Mouse (Mus musculus): ENCODE data around the gene Lig1.
A peak's percentile ranks its signal among the peaks of the same experiment; 100 is the strongest.
"Not testable (repeated sequence)": the region's sequence is repeated elsewhere in the genome, so short reads cannot be mapped to it uniquely, and the experiment has no call there.

The Lig1 gene

DNA sequence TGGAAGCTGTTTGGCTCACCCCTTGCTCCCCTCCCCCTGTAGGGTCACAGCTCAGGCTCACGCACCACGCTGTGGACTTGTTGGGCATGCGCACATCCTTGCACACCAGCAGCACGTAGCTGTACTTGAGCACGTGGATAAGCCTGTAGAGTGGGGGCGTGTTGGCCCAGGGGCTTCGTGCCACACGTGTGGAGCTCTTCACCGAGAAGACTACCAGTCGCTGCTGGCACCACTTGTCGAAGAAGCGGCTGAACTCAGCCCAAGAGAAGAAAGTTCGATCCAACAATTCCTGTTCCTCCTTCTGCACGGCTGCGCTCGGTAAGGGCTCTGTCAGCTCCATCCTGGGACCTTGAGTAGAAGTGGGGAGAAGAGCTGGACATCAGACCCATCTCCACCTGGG is at the start of gene Lig1:
Gene Lig1 (plus strand): TSS at position 203 of the 400 bp plus-strand sequence.
- peak; percentile 67 for DNase-seq (ENCODE audit: low read depth, low spot score)

DNA sequence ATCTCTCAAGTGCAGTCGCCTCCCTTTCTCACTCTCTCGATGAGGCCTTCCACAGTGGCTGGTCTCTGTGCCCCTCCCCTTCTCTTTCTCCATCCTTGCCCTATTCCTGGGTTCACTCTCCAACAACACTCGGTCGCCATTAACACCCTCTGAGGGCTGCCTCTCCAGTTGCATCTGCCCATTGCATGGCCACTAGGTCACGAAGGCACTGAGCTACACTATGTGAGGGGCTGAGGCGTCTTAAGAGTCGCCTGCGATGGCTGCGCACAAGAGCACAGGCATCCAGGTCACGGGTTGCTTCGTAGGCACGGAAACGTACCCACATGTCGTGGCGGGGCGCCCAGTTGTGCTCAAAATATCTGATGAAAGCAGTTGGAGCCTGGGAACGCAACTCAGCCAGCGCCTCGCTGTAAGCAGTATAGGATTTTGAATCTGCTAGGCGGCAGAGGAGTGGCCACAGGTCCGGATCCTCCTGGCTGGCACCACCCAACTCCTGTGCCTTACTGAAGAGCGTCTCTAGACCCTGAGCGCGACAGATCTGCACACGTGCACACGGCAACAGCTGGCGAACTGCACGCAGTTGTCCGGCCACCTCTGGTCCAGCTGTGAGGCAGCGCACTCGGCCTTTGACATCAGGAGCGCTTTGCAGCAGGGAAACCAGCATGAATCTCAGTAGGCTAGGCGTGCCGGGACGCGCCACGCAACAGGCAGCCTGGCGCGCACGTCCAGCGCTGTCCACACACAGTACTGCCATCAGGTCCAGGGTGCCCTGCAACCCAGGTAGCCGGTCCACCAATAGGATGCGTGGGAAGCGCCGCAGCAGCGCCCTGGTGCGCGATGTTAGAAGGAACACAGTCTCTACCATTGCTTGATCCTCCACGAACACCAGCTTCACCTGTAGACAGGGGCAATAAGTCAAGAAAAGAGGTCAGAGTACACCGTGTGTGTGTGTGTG is 16.1 kb upstream of the Lig1 start:
- peak; percentile 27 for DNase-seq (ENCODE audit: low read depth, low spot score)

DNA sequence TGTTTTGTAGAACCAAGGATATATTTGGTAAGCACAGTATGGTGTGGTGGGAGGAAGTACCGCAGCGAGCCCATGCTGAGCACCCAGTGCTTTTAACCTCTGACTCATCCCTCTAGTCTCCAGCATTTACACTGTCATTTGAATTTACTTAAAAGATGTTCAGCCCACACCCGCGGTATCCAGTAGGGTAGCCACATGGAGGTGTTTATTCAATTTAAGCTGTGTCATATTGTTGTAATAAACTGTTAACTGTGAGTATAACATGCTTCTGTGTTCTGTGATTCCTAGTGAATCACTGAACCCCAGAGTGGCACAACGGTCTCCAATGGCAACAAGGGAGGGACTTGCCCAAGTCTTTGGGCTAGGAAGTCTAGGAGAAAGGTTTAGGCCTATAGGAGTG is 13.2 kb upstream of the Lig1 start:
- DNase-seq (ENCODE audit: low read depth, low spot score), result peak; percentile 35

DNA sequence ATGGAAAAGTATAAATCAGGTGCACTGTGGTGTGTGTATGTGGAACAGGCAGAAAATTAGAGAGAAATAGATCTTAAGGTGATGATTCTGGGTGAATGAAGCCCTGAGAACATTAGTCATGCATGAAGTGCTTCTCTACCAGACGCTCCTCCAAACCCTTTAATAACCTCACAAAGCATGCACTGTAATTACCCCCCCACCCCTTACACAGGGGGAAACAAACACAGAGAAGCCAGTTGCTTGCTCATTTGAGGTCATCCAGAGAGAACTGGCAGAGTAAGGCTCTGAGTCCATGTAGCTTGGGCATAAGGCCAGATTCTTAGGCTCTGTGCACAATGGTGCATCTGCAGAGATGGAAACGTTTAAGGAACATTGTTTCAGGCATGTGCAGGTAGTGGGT is 12.7 kb upstream of the Lig1 start:
- no peak for DNase-seq (ENCODE audit: low read depth, low spot score)

DNA sequence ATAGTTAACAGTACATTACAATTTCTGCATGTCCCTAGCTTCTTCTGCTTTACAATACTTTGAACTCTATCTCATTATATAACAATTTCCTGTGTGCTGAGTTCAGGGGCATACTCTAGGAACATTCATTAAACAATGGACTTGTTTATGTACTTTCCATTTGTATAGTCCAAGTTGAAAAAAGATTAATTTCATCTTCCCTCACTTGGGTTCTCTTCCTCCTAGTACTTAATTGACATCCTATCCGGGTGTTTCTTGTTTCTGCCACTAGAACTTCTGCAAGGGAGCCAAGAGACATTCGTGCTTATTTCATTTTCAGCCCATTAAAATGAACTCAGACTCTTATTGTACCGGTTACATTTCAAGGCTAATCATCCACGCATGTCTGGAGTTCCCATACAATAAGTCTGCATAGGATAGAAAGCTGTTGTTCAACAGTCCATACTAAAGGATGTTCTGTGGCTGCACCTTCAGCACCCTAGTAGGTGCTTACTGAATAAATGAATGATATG is 8.3 kb upstream of the Lig1 start:
- no peak for DNase-seq (ENCODE audit: low read depth, low spot score)

DNA sequence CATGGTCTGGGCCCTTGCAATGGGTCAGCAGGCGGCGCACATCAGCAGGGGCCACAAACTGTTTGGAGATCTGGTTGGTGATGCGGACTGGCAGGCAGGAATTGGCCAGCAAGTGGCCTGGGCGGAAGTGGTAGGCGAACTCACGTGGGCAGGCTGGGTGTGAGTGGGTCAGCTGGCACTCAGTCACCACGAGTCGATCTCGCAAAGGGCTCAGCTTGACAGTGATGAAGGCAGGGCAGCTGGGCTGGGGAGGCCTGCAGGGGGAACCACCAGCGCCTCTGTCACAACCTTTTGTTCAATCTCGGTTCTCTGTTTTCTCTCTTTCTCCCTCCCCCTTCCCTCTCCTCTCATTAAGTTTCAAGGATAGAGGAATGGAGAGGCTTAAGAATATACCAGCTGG is 7.7 kb upstream of the Lig1 start:
- DNase-seq (ENCODE audit: low read depth, low spot score), result no peak

DNA sequence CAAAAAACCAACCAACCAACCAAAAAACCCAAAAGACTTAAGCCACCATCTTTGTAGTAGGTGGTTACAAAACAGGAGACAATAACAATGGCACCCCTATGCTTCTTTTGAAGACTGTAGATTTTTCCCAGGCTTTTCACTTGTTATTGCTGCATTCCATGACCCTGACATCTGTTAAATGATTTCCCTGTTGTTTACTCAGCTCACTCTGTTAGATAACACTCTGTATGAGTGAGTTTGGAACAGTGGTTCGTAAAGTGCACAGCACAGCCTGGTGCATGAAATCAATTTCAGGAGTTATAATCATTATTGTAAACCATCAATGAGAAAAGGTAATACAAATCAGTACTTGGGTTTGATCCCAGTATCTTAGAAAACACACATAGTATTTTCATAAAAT is 5.4 kb upstream of the Lig1 start:
- no peak for DNase-seq (ENCODE audit: low read depth, low spot score)

DNA sequence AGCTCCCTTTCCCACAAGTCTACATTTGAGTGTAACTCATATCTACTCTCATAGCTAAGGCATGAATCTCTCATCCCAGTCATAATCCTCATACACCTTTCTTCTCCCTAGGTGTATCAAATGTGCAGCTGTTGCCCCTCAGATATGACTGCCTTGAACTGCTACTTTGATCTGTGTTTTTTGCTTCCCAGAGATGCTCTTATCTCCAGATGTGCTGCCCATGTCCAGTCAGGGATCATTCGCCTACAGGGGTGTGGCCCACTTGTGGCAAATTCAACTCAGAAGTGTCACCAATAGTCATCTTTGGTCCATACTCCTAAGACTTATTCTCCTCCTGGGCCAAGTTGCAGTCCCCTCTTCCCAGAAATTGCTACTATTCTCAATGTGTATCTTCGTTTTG is 750 bp downstream of the Lig1 start:
- DNase-seq (ENCODE audit: low read depth, low spot score), result no peak

DNA sequence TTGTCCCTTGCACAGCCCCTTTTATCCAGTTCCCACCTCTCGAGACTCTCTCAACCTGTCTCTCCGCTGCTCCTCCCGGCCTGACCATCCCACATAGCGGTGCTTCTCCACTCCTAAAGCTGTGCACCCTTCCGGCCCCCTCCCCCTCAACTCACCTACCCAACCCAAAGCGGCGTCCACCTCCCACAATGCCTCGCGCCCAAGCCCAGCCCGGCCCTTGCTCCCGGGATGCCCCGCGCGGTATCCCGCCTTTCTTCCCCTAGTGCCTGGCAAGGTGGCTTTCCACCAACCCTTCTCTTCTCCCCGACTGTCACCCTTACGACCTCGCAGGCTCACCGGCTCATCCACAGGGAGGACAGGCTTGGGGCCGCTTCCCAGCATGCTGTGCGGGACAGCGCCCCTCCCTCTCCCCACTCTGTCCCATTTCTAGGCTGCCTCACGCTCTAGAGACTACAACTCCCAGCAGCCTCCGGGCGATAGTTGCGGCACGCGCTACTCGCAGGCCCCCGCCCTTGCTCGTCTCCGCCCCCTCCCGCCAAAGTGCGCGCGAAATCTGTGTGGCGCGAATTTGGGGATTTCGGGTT is 1.3 kb downstream of the Lig1 start, which contains the start of gene Zswim9:
Gene Zswim9 (minus strand): TSS at position 414 of the 584 bp plus-strand sequence.
- DNase-seq (ENCODE audit: low read depth, low spot score), result peak; percentile 97

DNA sequence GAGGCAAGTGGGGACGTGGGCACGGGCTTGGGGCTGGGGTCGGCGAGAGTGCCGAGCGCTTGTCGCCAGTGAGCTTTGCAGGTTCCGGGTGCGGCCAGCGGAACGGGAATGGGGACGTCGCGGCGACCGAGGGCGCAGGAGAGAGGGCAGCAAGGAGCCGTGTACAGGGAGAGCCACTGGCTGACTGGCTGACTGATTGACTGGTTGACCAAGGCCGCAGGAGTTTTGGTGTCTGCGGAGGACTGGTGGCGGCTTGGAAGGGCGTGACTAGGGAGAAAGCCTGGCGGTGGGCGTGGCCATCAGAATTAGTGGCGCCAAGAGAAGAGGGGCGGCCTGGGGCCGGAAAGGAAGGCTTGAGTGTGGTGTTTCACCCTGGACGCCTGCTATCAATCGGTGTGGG is 1.9 kb downstream of the Lig1 start:
- DNase-seq (ENCODE audit: low read depth, low spot score), result not testable (repeated sequence)

DNA sequence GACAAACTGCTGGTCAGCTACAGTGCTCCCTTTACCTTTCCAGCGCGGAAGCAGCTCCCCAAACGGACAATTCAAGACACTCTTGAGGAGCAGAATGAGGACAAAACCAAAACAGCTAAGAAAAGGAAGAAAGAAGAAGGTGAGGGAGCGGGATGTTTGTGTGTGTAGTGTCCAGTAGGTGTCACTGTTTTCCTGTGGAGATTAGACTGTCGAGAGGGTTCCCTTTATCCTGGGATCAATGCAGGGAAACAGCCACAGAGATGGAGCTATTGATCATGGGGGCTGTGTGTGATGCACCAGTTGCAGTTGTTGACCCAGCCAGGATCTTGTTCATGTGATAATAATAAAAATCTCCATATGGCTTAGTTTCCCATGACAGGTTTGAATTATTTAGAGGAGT is 11.5 kb downstream of the Lig1 start:
- peak; percentile 66 for DNase-seq (ENCODE audit: low read depth, low spot score)

DNA sequence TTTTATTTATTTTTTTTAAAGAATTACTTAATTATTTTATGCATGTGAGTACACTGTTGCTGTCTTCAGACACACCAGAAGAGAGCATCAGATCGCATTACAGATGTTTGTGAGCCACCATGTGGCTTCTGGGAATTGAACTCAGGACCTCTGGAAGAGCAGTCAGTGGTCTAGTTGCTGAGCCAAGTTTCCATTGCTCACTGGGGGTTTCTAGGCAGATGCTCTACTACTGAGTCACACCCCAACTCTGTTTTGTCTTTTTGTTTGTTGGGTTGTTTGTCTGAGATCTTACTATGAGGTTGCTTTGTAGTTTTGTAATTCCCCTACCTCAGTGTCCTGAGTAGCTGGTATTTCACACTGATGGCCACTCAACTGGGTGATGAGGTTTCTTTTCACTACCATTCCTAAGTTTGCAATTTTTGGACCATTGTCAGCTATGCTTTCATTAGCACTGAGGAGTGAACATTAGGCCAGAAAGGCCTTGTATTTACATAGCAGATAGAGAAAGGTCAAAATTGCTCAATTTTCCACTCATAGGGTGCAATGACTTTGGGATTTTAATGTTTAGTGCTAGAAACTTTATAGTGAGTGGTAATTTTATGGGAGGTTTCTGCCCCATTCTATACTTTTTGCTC is 13.1 kb downstream of the Lig1 start:
- DNase-seq (ENCODE audit: low read depth, low spot score), result no peak

DNA sequence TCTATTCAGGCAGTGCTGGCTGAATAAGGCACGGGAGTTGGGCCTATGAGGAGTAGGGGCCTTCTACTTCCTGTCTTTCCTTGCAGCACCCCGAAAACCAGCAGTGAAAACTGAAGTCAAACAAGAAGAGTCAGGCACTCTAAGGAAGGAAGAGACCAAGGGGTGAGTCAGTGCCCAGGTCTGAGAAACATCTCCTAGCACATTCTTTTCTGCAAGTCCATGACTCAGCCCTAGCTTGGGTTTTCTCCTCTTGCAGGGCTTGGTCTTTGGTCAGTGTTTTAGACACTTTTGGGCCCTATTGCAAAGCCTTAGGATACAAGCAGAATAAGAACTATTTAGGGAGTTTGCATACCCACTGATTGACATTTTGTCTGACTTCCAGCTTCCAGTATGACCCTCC is 14.3 kb downstream of the Lig1 start:
- no peak for DNase-seq (ENCODE audit: low read depth, low spot score)

DNA sequence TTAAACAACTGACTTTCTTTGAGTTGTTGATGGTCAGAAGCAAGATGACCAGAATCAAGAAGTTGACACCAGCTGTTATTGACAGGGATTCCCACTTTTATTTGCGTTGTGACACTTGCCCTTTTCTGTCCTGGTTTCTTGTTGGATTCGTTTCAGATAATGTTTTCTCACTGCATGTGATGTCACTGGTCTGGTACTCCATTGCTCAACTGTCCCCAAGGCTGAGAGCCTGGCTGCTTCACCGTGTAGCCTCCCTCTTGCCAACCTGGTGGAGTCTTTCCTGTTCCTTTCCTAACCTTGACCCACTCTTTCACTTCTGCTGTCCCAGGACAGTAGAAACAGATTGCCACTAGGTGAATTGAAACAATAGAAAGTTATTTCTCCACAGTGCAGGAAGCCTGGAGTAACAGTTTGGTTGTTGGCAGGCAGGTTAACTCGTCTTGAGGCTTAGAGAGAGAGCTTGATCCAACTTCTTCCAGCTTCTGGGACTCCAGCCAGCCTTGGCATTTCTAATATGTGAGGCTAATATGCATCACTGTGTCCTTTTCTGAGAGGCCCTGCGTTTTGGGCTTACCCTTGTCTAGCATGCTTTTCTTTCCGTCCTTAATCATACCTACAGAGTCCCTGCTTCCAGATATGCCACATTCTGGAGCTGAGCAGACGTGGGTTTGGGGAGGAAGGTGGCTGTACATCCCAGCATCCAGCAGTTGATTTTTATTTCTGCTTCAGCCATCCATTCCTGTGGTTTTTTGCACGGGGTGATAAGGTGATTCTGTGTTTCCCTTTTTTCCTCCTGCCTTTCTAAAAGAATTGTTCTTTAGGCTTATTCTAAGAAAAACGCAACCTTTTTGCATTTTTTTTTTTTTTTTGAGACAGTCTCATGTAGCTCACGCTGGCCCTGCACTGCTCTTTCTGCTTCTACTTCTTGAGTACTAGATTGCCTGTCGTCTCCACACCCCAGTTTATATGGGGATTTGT is 17.1 kb downstream of the Lig1 start:
- DNase-seq (ENCODE audit: low read depth, low spot score), result no peak

DNA sequence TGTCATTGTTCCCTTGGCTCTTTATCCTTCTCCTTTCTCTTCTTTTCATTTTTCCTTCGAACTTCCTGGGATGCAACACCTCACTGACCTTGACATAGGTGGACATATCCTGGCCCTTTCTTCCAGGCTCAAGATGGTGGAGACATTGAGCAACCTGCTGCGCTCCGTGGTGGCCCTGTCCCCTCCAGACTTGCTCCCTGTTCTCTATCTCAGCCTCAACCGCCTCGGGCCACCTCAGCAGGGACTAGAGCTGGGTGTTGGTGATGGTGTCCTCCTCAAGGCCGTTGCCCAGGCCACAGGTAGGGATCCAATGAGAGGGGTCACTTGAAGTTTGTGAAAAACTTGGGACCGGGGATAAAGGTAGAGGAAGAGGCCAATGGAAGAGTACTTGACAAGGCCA is 18.2 kb downstream of the Lig1 start:
- no peak for DNase-seq (ENCODE audit: low read depth, low spot score)

DNA sequence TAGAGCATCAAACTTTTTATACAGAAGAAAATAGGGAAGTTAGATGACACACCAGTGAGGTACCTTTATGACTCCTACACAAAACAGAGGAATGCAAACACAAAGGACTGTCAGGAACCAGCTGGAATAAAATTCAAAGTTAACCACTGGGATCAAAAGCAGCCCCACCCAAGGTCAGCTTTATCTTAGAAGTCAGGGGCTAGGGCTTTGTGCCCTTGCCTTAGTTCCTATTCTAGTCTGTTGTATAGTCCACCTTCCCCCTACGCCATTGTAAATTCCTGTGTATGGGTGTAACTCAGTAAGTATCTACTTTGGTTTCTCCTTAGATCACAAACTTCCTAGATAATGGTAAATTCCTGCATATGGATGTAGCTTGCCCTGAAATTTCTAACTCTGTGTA is 20.6 kb downstream of the Lig1 start:
- peak; percentile 96 for DNase-seq (ENCODE audit: low read depth, low spot score)

DNA sequence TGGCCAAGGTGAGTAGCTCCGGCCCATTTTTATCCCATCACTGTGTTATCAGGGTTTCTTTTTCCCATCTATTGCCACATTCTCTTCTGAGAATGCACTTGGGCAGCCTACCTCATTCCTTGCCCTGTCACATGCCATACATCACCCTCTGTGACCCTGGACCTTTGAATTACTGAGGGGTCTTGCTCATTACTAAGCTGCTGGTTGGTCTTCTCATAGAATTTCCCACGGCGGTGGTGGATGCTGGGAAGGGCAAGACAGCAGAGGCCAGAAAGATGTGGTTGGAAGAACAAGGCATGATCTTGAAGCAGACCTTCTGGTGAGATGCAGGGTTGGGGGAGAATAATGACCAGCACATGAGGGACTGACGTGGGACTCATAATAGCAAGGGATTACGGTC is 21.7 kb downstream of the Lig1 start:
- no peak for DNase-seq (ENCODE audit: low read depth, low spot score)

DNA sequence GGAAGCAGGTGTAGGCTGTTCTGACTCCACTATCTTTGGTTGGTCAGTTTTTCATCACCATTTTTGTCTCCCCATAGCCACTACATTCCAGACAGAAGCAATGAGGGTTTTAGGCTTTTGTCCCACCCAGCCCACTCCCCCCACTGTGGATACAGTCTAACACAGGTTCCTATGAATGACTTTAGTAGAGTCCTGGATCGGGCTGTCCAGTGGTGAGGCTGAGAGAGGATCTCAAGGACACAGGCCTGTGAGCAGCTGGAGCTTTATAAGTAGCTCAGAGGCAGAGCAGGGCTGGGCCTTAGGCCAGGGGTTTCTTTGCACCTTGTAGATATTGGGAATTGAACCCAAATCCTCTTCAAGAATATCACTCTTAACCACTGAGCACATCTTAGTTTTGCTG is 24.6 kb downstream of the Lig1 start:
- no peak for DNase-seq (ENCODE audit: low read depth, low spot score)

DNA sequence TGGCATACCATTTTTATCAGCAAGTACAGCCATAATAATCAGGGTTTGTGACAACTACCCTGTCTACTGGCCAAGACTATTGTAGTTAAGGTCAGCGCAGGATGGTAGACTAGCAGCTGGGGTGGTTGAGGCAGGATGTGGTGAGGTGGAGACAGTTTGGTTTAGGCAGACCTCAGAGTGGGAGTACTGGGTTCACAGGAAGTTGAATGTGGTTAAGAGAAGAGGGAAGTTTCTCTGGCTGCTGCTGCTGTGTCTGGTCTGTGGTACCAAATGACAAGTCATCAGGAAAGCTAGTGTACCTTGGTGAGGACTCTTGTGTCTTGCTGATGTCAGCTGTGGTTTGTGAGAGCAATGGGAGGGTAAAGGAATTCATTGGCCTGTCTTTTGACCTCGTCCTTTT is 25.7 kb downstream of the Lig1 start:
- no peak for DNase-seq (ENCODE audit: low read depth, low spot score)

DNA sequence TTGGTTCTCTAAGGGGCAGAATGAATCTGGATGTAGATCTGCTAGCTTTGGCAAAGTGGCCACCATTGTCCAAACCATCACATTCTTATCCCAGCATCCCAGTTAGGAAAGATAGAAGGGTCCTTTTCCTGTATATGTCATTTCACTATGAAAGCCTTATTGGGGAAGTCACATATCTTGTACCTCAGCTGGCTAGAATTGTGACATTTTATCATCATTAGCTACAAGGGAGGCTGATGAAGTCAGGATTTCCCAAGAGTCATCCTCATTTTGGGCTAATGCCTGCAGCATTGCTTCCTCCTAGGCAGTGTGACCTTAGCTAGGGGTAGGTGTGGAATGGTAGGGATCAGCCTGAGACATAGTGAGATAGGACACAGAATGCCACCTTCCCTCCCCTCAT is 26.3 kb downstream of the Lig1 start:
- DNase-seq (ENCODE audit: low read depth, low spot score), result no peak

DNA sequence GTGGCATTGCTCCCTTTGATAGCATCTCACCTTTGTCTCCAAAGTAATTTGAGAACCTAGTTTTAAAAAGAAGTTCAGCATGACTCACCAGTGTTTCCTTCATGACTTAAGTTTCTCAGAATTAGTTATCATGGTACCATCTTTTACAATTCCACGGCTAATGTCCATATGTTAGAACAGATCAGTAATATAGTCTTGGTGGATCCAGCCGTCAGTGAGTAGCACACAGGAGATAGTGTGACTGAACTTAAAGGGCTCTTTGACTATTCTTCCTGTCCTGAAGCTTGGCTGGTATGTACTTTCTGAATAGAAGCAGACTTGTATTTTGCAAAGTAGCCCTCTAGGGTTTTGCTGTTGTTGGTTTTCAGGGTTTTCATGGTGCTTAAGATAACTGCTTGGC is 32.3 kb downstream of the Lig1 start:
- DNase-seq (ENCODE audit: low read depth, low spot score), result no peak

Data from R1 (cell line).